Mouse (Mus musculus) liver, embryonic 14.5 days (tissue): Measurements from ENCODE around the gene Clec3b.

Source experiments
- CTCF ChIP-seq: IDR thresholded peaks from 2 replicates; pipeline ENCODE4 v1.5.1; 2016; ENCODE audit warnings: antibody characterized with exemption, low read depth, control low read depth
- EP300 ChIP-seq: IDR thresholded peaks from 2 replicates; pipeline ENCODE4 v1.6.1; 2016; ENCODE audit warnings: antibody characterized with exemption, low read depth

DNA sequence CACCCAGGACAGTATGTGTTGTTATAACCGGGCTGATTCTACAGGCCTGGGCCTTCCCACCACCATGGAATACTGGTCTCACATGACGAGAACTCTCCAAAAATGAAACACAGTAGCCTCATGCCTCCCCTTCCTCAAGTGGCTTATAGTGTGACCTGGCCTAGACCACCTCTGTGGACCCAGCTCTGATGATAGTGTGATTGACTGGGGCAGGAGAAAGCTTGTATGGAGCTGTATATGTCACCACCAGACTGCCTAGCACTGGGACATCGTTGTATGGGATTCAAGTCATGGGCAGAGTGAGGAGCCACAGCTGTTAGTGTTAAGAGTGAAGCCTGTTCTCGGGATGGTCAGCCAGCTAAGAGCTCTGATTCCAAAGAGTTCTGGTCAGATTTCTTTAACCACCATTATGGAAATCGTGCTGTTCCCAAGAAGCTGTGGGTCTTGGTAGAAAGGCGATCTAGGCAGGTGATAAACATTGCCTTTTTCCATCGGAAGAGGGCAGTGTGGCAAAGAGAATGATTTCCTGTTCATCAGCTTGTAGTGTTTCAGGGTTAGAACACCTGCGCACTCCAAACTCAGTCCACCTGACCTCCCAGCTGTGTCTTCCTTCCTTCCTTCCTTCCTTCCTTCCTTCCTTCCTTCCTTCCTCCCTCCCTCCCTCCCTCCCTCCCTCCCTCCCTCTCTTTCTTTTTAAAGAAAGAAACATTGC lies 7.5 kb downstream of the Clec3b start:
- TF ChIP-seq CTCF (peak; percentile 60), EP300 (no peak)
